In genomic region chr11:80168121-80168520, GRCm38 (mm10) we compare ENCODE assay signal across 22 mouse cellular contexts. TPM values are rescaled to one million over a fixed set of nuclear protein-coding genes. Genes with fewer than 3 reads are reported as not detected.
DNase-seq lines count a peak whose midpoint lies in the region; ATAC-seq and TF ChIP-seq lines count a peak whose summit lies in the region.
"Had no signal": no experiment of that assay in that cellular context is flagged by ENCODE, and none has a peak within 500 bp of the region (broad histone marks: within the 10 kb centered on the region; RNA-seq: fewer than 3 reads in every experiment).

No protein-coding gene starts in this region.

- ATAC-seq in heart, embryonic 11.5 days (replicated peaks; ENCODE audit: insufficient number of reproducible peaks, low FRiP score, low TSS enrichment) = no peak
- ATAC-seq in liver, embryonic 12.5 days = no peak
- ATAC-seq: activated CD4-positive, CD25-positive, alpha-beta regulatory T cell, adult 4 months; CD4-positive, CD25-positive, alpha-beta regulatory T cell, adult 4 months; forebrain, embryonic 15.5 days had no signal

- no peak for TF ChIP-seq POLR2A in liver, adult 2 months (IDR thresholded peaks at IDR 0.05; ENCODE audit: extremely low read depth, insufficient read depth, low read length)

- H3K4me1 ChIP-seq in heart, embryonic 11.5 days (ENCODE audit: control insufficient read depth, insufficient read depth, low read length) = no peaks in the 10 kb centered on the region
- H3K4me1 ChIP-seq in liver, adult 2 months (ENCODE audit: control insufficient read depth, insufficient read depth, low read length) = peaks cover 30% of the 10 kb centered on the region
- H3K4me1 ChIP-seq in liver, embryonic 12.5 days = no peaks in the 10 kb centered on the region
- H3K4me1 ChIP-seq in brown adipose tissue, adult 24 weeks (ENCODE audit: control insufficient read depth, insufficient read depth, insufficient read length, low read length) = peaks cover 12% of the 10 kb centered on the region; the same call in 1 of the 2 replicates
- H3K4me1 ChIP-seq: embryonic facial prominence, embryonic 12.5 days; forebrain, embryonic 15.5 days; heart, embryonic 13.5 days; hindbrain, embryonic 15.5 days had no signal

- no peaks in the 10 kb centered on the region for H3K79me2 ChIP-seq in liver, adult 2 months (ENCODE audit: control insufficient read depth, insufficient read depth, low read length)

- no peak for TF ChIP-seq CTCF in liver, adult 2 months (IDR thresholded peaks at IDR 0.05; ENCODE audit: low read depth, low read length)
- no peak for TF ChIP-seq CTCF in left cerebral cortex, adult 2 months (IDR thresholded peaks at IDR 0.05)

- intact Hi-C loops in left cerebral cortex, adult 2 months (cut with DNase I) = no loop called here
- intact Hi-C loops in gastrocnemius, postnatal 14 days (cut with DNase I; ENCODE audit: low total_unique reads) = no loop called here

- WGBS in heart, embryonic 11.5 days (ENCODE audit: insufficient replicate concordance) = 85% methylated on average over 9 of the region's 9 CpGs
- WGBS in liver, adult 2 months = 90% methylated on average over 9 of the region's 9 CpGs
- 77% methylated on average over 9 of the region's 9 CpGs for WGBS in liver, embryonic 12.5 days (ENCODE audit: insufficient replicate concordance)

- no peaks in the 10 kb centered on the region for H3K9me3 ChIP-seq in heart, embryonic 11.5 days (replicated peaks; ENCODE audit: control insufficient read depth, low read length)
- no peaks in the 10 kb centered on the region for H3K9me3 ChIP-seq in liver, embryonic 12.5 days (replicated peaks)
- H3K9me3 ChIP-seq: embryonic facial prominence, embryonic 12.5 days; forebrain, embryonic 15.5 days; heart, embryonic 13.5 days; hindbrain, embryonic 15.5 days had no signal

- no peaks in the 10 kb centered on the region for H3K27me3 ChIP-seq in heart, embryonic 11.5 days (ENCODE audit: control insufficient read depth, insufficient read depth, low read length)
- no peaks in the 10 kb centered on the region for H3K27me3 ChIP-seq in liver, adult 2 months (ENCODE audit: control insufficient read depth, insufficient read depth, low read length)
- peaks cover 5% of the 10 kb centered on the region; the same call in 1 of the 2 replicates for H3K27me3 ChIP-seq in liver, embryonic 12.5 days (replicated peaks)
- H3K27me3 ChIP-seq: embryonic facial prominence, embryonic 12.5 days; forebrain, embryonic 15.5 days; heart, embryonic 13.5 days; hindbrain, embryonic 15.5 days had no signal

- no peak overlapping the region for H3K9ac ChIP-seq in heart, embryonic 11.5 days (ENCODE audit: low read depth, low read length)
- no peak overlapping the region for H3K9ac ChIP-seq in liver, adult 2 months (ENCODE audit: low read depth, low read length)
- no peak overlapping the region for H3K9ac ChIP-seq in liver, embryonic 12.5 days
- H3K9ac ChIP-seq: embryonic facial prominence, embryonic 12.5 days; forebrain, embryonic 15.5 days; heart, embryonic 13.5 days; hindbrain, embryonic 15.5 days had no signal

- DNase-seq in heart, adult 11 months = peak; percentile 77
- DNase-seq in liver, adult 2 months (ENCODE audit: extremely low read depth, low read depth, low spot score) = no peak
- DNase-seq in R1 (ENCODE audit: low read depth, low spot score) = peak; percentile 53
- DNase-seq in left cerebral cortex, adult 2 months (ENCODE audit: extremely low spot score in 1 of 2, low spot score in 2 of 2) = no peak
- DNase-seq in gastrocnemius, postnatal 14 days = no peak
- DNase-seq: adrenal gland, postnatal 14 days; cerebellum, adult 11 months; cerebellum, adult 8-10 months; cerebellum, postnatal 14 days; gastrocnemius, postnatal 10 days; heart, postnatal 36 days had no signal

- H3K36me3 ChIP-seq in heart, embryonic 11.5 days (ENCODE audit: control insufficient read depth, insufficient read depth, low read length) = no peaks in the 10 kb centered on the region
- peaks cover 46% of the 10 kb centered on the region for H3K36me3 ChIP-seq in liver, adult 2 months (ENCODE audit: control insufficient read depth, insufficient read depth, low read length)
- H3K36me3 ChIP-seq in liver, embryonic 12.5 days = no peaks in the 10 kb centered on the region; the same call in 1 of the 2 replicates
- H3K36me3 ChIP-seq: embryonic facial prominence, embryonic 12.5 days; forebrain, embryonic 15.5 days; G1E; heart, embryonic 13.5 days; hindbrain, embryonic 15.5 days had no signal

- no peak overlapping the region for H3K4me3 ChIP-seq in heart, embryonic 11.5 days (ENCODE audit: low read depth, low read length)
- H3K4me3 ChIP-seq in liver, adult 2 months (ENCODE audit: insufficient read depth, low read depth, low read length) = no peak overlapping the region
- H3K4me3 ChIP-seq in liver, embryonic 12.5 days = no peak overlapping the region
- H3K4me3 ChIP-seq in brown adipose tissue, adult 24 weeks (ENCODE audit: insufficient read depth, low read depth, low read length) = no peak overlapping the region
- H3K4me3 ChIP-seq in left cerebral cortex, adult 2 months = no peak overlapping the region
- H3K4me3 ChIP-seq: embryonic facial prominence, embryonic 12.5 days; forebrain, embryonic 15.5 days; heart, embryonic 13.5 days; hindbrain, embryonic 15.5 days had no signal

- H3K27ac ChIP-seq in heart, embryonic 11.5 days (ENCODE audit: low read depth, low read length) = no peak overlapping the region
- H3K27ac ChIP-seq in liver, adult 2 months (replicated peaks; ENCODE audit: insufficient read depth, low read depth, low read length) = peak overlapping the region; percentile 31; the same call in 1 of the 2 replicates
- no peak overlapping the region for H3K27ac ChIP-seq in liver, embryonic 12.5 days
- peak overlapping the region; percentile 75 for H3K27ac ChIP-seq in brown adipose tissue, adult 24 weeks (replicated peaks; ENCODE audit: low read depth, low read length)
- no peak overlapping the region for H3K27ac ChIP-seq in left cerebral cortex, adult 2 months
- H3K27ac ChIP-seq: embryonic facial prominence, embryonic 12.5 days; forebrain, embryonic 15.5 days; heart, embryonic 13.5 days; hindbrain, embryonic 15.5 days had no signal

- no peak overlapping the region for H3K4me2 ChIP-seq in heart, embryonic 11.5 days
- no peak overlapping the region for H3K4me2 ChIP-seq in liver, embryonic 12.5 days
- H3K4me2 ChIP-seq: embryonic facial prominence, embryonic 12.5 days; forebrain, embryonic 15.5 days; heart, embryonic 13.5 days; hindbrain, embryonic 15.5 days had no signal

RNA-seq across cellular contexts. Expression of gene Adap2, which starts 14.2 kb away (rescaled TPM):
- 0.39 and 0.73 TPM in 2 replicates for polyA plus RNA-seq in heart, embryonic 11.5 days (2014; fragmentation: Nextera tagmentation; extraction: Ambion mirVana)
- total RNA-seq in liver, adult 2 months (2014; rRNA removed) = 32.1 and 33.4 TPM in 2 replicates
- 23.6 and 27.3 TPM in 2 replicates for polyA plus RNA-seq in liver, adult 2 months (2012; rRNA removed)
- 2.7 and 2.8 TPM in 2 replicates for polyA plus RNA-seq in liver, embryonic 12.5 days (2016; fragmentation: Nextera tagmentation; extraction: Ambion mirVana)
- 2.9 and 5.8 TPM in 2 replicates for polyA plus RNA-seq in brown adipose tissue, adult 24 weeks (2012; ENCODE audit: insufficient read depth, insufficient read length, missing spikeins)
- total RNA-seq in left cerebral cortex, adult 2 months (2021) = 1 to 10 TPM; 6.2 to 9.0 TPM
- total RNA-seq in gastrocnemius, postnatal 14 days (2021) = 10 to 100 TPM in 1 of 2 experiments, 1 to 10 TPM in 1; 7.4 to 10.7 TPM
- total RNA-seq: common myeloid progenitor, adult 5-6 weeks; G1E had no signal
- polyA plus RNA-seq: G1E had no signal

RNA-seq across cellular contexts. Expression of gene Rnf135, which starts 15.5 kb away (rescaled TPM):
- polyA plus RNA-seq in heart, embryonic 11.5 days (2014; fragmentation: Nextera tagmentation; extraction: Ambion mirVana) = 6.1 and 8.3 TPM in 2 replicates
- total RNA-seq in liver, adult 2 months (2014; rRNA removed) = 6.1 and 6.6 TPM in 2 replicates
- 9.4 and 11.0 TPM in 2 replicates for polyA plus RNA-seq in liver, adult 2 months (2012; rRNA removed)
- polyA plus RNA-seq in liver, embryonic 12.5 days (2016; fragmentation: Nextera tagmentation; extraction: Ambion mirVana) = 4.2 and 5.0 TPM in 2 replicates
- 4.2 and 4.3 TPM in 2 replicates for polyA plus RNA-seq in brown adipose tissue, adult 24 weeks (2012; ENCODE audit: insufficient read depth, insufficient read length, missing spikeins)
- 1 to 10 TPM; 3.5 to 3.7 TPM for total RNA-seq in left cerebral cortex, adult 2 months (2021)
- 1 to 10 TPM; 3.6 to 3.7 TPM for total RNA-seq in gastrocnemius, postnatal 14 days (2021)

RNA-seq across cellular contexts. Expression of gene Tefm, which starts 26.1 kb away (rescaled TPM):
- polyA plus RNA-seq in heart, embryonic 11.5 days (2014; fragmentation: Nextera tagmentation; extraction: Ambion mirVana) = 28.2 and 31.5 TPM in 2 replicates
- 20.5 and 21.6 TPM in 2 replicates for total RNA-seq in liver, adult 2 months (2014; rRNA removed)
- 5.0 and 5.3 TPM in 2 replicates for polyA plus RNA-seq in liver, adult 2 months (2012; rRNA removed)
- 18.2 and 22.4 TPM in 2 replicates for polyA plus RNA-seq in liver, embryonic 12.5 days (2016; fragmentation: Nextera tagmentation; extraction: Ambion mirVana)
- 35.2 and 39.9 TPM in 2 replicates for polyA plus RNA-seq in brown adipose tissue, adult 24 weeks (2012; ENCODE audit: insufficient read depth, insufficient read length, missing spikeins)
- total RNA-seq in left cerebral cortex, adult 2 months (2021) = 10 to 100 TPM in 1 of 2 experiments, 1 to 10 TPM in 1; 8.0 to 10.6 TPM
- 10 to 100 TPM; 20.4 to 20.7 TPM for total RNA-seq in gastrocnemius, postnatal 14 days (2021)

RNA-seq across cellular contexts. Expression of gene Rhot1, which starts 40.7 kb away (rescaled TPM):
- polyA plus RNA-seq in heart, embryonic 11.5 days (2014; fragmentation: Nextera tagmentation; extraction: Ambion mirVana) = 65.2 and 68.7 TPM in 2 replicates
- total RNA-seq in liver, adult 2 months (2014; rRNA removed) = 32.1 and 37.1 TPM in 2 replicates
- polyA plus RNA-seq in liver, adult 2 months (2012; rRNA removed) = 8.4 and 8.9 TPM in 2 replicates
- 36.7 and 36.9 TPM in 2 replicates for polyA plus RNA-seq in liver, embryonic 12.5 days (2016; fragmentation: Nextera tagmentation; extraction: Ambion mirVana)
- polyA plus RNA-seq in brown adipose tissue, adult 24 weeks (2012; ENCODE audit: insufficient read depth, insufficient read length, missing spikeins) = 40.7 and 54.8 TPM in 2 replicates
- 10 to 100 TPM; 70.0 to 70.1 TPM for total RNA-seq in left cerebral cortex, adult 2 months (2021)
- total RNA-seq in gastrocnemius, postnatal 14 days (2021) = 10 to 100 TPM; 38.6 to 38.9 TPM

Comparison
In these comparisons a context has a peak if more than half of its experiments do, and no peak if none do; other contexts are left out.
1. H3K27ac ChIP-seq: peak in liver, adult 2 months (single experiment) and brown adipose tissue, adult 24 weeks (single experiment); none in heart, embryonic 11.5 days (single experiment), liver, embryonic 12.5 days (single experiment) and left cerebral cortex, adult 2 months (single experiment).
2. DNase-seq: peak in heart, adult 11 months (single experiment) and R1 (single experiment); none in liver, adult 2 months (single experiment), left cerebral cortex, adult 2 months (0 of 2) and gastrocnemius, postnatal 14 days (single experiment).